Mouse (Mus musculus) testis, adult 2 months (tissue): Measurements from ENCODE around the gene Rbm19. TPM values are rescaled to one million over a fixed set of nuclear protein-coding genes. Genes with fewer than 3 reads are reported as not detected.
"Not testable (repeated sequence)": the region's sequence is repeated elsewhere in the genome, so short reads cannot be mapped to it uniquely, and the experiment has no call there.

Experiments used
- H3K27ac ChIP-seq: fragments of 200-500 bp; 2 replicates; pipeline ENCODE4 v1.5.1; 2012; ENCODE audit warnings: low read depth, low read length; ENCODE audit not compliant: control insufficient read depth, insufficient read depth
- H3K27me3 ChIP-seq: fragments of 200-500 bp; 2 replicates; pipeline ENCODE4 v1.6.1; 2012; ENCODE audit warnings: mild to moderate bottlenecking, low read length, moderate library complexity; ENCODE audit not compliant: control insufficient read depth, insufficient read depth
- H3K36me3 ChIP-seq: fragments of 200-500 bp; 2 replicates; pipeline ENCODE4 v1.6.1; 2012; ENCODE audit warnings: mild to moderate bottlenecking, low read length; ENCODE audit not compliant: control insufficient read depth, insufficient read depth
- H3K4me1 ChIP-seq: fragments of 200-500 bp; 2 replicates; pipeline ENCODE4 v1.6.1; 2012; ENCODE audit warnings: low read length; ENCODE audit not compliant: control insufficient read depth, insufficient read depth
- H3K4me3 ChIP-seq: fragments of 200-500 bp; 2 replicates; pipeline ENCODE4 v1.5.1; 2012; ENCODE audit warnings: low read depth, mild to moderate bottlenecking, low read length, moderate library complexity, mixed read lengths; ENCODE audit not compliant: control insufficient read depth
- CTCF ChIP-seq: fragments of 200-500 bp; IDR thresholded peaks from 2 replicates; pipeline ENCODE4 v1.5.1; 2012; ENCODE audit warnings: low read depth, mild to moderate bottlenecking, inconsistent platforms, low read length, moderate library complexity; ENCODE audit not compliant: control insufficient read depth, insufficient read depth, insufficient replicate concordance
- POLR2A ChIP-seq: fragments of 200-500 bp; IDR thresholded peaks from 2 replicates; pipeline ENCODE4 v1.6.1; 2012; ENCODE audit warnings: low read depth, mild to moderate bottlenecking, inconsistent platforms, low read length, moderate library complexity; ENCODE audit not compliant: control insufficient read depth
- polyA plus RNA-seq: library from polyadenylated mRNA; depleted of rRNA; stranded (reverse); fragments of >200 nt; gene quantifications from 2 replicates; pipeline ENCODE4 v1.2.3, GENCODE M21; 2012

Gene Rbm19
- polyA plus RNA-seq, 1 experiment: 11.8 TPM

DNA sequence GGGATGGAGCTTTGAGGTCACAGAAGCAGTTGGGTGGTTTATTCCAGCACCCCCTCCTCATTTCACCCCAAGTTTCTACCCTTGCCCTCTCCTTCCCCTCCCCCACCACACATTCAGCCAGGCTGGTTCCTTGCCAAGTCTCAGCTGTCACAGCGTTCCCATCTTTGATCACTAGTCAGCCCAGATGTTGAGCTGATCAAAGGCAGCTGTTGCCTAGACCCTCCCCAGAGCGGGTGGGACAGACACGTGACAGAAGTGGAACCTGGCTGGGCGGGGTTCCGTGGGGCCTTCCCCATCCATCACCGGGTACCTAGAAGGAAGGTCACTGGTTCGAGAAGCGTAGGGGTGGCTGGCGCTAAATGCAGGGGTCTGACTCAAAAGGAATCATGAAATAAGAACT lies 19.2 kb upstream of the Rbm19 start:
- no peaks in the 10 kb centered on the region for H3K36me3 ChIP-seq
- no peaks in the 10 kb centered on the region for H3K27me3 ChIP-seq
- no peak overlapping the region for H3K27ac ChIP-seq
- no peak overlapping the region for H3K4me3 ChIP-seq
- peaks cover 6% of the 10 kb centered on the region for H3K4me1 ChIP-seq
- no peak for TF ChIP-seq POLR2A
- no peak for TF ChIP-seq CTCF

GRCm38 (mm10) chr5:120100814-120101213 lies 15.5 kb upstream of the Rbm19 start:
- TF ChIP-seq POLR2A: no peak
- TF ChIP-seq CTCF: peak; percentile 43; the same call in 1 of the 2 replicates

DNA sequence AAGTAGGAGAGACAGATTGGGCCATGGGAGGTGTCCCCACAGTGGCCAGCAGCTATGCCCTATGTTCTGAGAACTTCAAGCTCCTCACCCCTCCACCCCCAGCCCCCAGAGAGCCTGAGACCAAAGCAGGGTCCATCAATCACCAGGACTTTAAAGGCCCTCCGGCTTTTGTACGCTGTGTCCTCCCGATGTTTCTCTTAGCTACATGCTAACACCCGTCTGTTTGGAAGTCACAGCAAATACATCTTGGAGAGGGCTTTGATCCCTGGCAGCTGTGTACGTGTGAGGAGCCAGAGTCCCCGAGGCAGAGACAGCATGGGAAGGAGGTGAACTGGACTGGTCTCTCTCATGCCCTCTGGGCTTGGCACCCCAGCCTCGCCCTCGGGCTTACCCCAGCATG lies 14.2 kb upstream of the Rbm19 start:
- peaks cover 6% of the 10 kb centered on the region for H3K4me1 ChIP-seq
- TF ChIP-seq CTCF (no peak), POLR2A (no peak)
- no peaks in the 10 kb centered on the region for H3K36me3 ChIP-seq
- H3K27me3 ChIP-seq: no peaks in the 10 kb centered on the region
- H3K4me3 ChIP-seq: no peak overlapping the region
- H3K27ac ChIP-seq: no peak overlapping the region

More at GRCm38 (mm10) chr5:120100814-120101213, 15.5 kb upstream of the Rbm19 start:
- Histone ChIP-seq H3K27me3 (no peaks in the 10 kb centered on the region), H3K4me1 (peaks cover 5% of the 10 kb centered on the region; the same call in 1 of the 2 replicates), H3K27ac (no peak overlapping the region), H3K36me3 (no peaks in the 10 kb centered on the region), H3K4me3 (no peak overlapping the region)

DNA sequence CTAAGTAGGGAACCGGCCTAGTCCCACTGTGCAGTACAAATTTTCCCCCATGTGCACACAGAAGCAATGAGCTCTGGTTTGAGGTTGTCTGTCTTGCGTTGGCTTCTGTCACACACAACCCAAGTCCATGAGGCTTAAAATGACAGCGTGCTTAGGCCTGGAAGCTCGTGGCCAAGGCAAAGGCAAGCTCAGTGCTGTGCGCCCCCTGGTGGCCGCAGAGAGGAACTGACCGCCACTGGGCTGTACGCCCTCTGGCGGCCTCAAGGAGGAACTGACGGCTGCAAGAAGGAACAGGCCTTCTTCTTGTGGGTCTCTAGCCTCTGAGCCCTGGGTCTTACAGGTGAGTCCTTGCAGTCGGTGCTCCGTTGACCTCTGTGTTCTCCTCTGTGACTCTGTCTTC lies 13.5 kb upstream of the Rbm19 start:
- peak; percentile 100 for TF ChIP-seq CTCF
- no peak for TF ChIP-seq POLR2A
- Histone ChIP-seq H3K36me3 (no peaks in the 10 kb centered on the region), H3K27me3 (no peaks in the 10 kb centered on the region), H3K4me3 (no peak overlapping the region), H3K4me1 (peaks cover 5% of the 10 kb centered on the region), H3K27ac (no peak overlapping the region)

DNA sequence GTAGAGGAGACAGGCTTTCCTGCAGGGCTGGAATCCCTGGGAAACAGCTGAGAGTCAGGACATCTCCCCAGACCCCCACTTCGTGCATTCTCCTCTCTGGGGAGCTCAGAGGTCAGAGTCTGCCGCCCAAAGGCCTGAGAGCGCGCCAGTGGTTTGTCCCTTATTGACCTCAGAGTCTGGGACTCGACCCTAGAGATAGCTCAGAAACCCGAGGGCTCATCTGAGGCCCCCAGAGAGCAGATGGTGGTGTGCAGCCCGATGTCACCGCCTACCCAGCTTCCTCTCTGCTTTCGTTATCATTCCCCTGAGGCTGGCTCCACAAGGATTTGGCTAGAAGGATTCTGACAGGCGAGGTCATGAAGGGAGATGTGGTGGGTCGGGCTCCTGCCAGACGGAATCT lies 12.8 kb upstream of the Rbm19 start:
- Histone ChIP-seq H3K36me3 (no peaks in the 10 kb centered on the region), H3K27me3 (no peaks in the 10 kb centered on the region), H3K4me3 (no peak overlapping the region), H3K27ac (no peak overlapping the region), H3K4me1 (peaks cover 5% of the 10 kb centered on the region)
- no peak for TF ChIP-seq CTCF
- TF ChIP-seq POLR2A: no peak

GRCm38 (mm10) chr5:120106424-120107073 lies 9.7 kb upstream of the Rbm19 start:
- no peak overlapping the region for H3K27ac ChIP-seq
- H3K36me3 ChIP-seq: no peaks in the 10 kb centered on the region
- TF ChIP-seq CTCF (peak; percentile 91), POLR2A (no peak)
- no peak overlapping the region for H3K4me3 ChIP-seq
- peaks cover 5% of the 10 kb centered on the region for H3K4me1 ChIP-seq
- no peaks in the 10 kb centered on the region for H3K27me3 ChIP-seq

- no peak overlapping the region for H3K4me3 ChIP-seq
- H3K27me3 ChIP-seq: no peaks in the 10 kb centered on the region
- peaks cover 6% of the 10 kb centered on the region for H3K4me1 ChIP-seq
- TF ChIP-seq POLR2A (no peak), CTCF (no peak)
- H3K27ac ChIP-seq: no peak overlapping the region
- no peaks in the 10 kb centered on the region for H3K36me3 ChIP-seq
Measured at GRCm38 (mm10) chr5:120114361-120114760, 1.9 kb upstream of the Rbm19 start.

- H3K4me1 ChIP-seq, H3K4me3 ChIP-seq, H3K27ac ChIP-seq, H3K27me3 ChIP-seq, H3K36me3 ChIP-seq: not testable (repeated sequence)
Measured at GRCm38 (mm10) chr5:120117161-120117560, 896 bp downstream of the Rbm19 start.
